Mouse (Mus musculus): Measurements from ENCODE around the gene Thap2. TPM values are rescaled to one million over a fixed set of nuclear protein-coding genes. Genes with fewer than 3 reads are reported as not detected.

Gene Thap2
- 4.3 and 5.9 TPM in 2 replicates for total RNA-seq (2012; rRNA removed)
- polyA plus RNA-seq (2012; ENCODE audit: insufficient read depth in 1 of 2, insufficient read length in 2 of 2, low read depth in 1 of 2, low replicate concordance in 2 of 2, missing spikeins in 1 of 2): 1 to 10 TPM in 1 of 2 experiments, not detected in 1; 5.8 TPM

DNA sequence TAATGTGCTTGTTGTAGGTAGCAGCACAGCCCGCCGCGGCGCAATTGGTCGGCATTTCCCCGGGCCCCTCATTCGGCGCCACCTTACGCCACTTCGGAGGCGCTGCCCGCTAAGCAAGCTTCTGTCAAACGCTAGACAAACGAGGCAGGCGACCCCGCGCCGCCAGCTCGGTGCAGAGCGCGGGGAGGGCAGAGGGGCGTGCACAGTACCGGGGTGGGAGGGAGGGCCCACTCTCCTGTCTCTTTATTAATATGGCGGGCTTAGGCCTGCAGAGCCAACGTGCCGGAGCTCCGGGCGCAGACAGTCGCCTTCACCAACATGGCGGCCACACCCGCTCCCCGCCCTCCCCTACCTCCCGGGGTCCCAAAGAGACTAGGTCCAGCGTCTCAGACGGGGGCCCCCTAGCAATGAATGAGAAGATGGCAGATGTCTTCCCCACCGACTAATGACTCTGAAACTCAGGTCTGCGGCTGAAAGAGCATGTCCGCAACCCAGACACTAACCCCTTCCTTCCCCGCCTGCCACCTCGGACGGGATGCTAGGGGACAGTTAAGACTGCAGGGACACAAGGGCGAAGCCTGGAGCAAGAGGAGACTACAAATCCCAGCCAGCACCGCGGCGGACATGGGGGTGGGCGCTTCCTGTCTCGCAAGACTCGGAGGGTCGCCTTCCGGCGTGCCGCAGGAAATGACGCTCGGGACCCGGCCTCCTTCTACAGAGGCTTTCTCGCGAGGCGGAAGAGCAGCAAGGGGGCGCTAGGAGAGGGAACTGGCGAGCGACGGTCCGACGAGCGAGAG, at the start of gene Thap2, which contains the start of gene Zfc3h1:
TSS of gene Thap2 (minus strand) at position 223 of the 797 bp plus-strand sequence.
TSS of gene Zfc3h1 (plus strand) at position 739 of the 797 bp plus-strand sequence.
- peak within 1 kb of the TSS; percentile 97 for H3K9ac ChIP-seq (ENCODE audit: control insufficient read depth, low read depth, low read length, poor library complexity, severe bottlenecking)
- peak; percentile 99 for DNase-seq (ENCODE audit: low read depth, low spot score)
- H3K27ac ChIP-seq (ENCODE audit: control insufficient read depth, low read depth, low read length): peak within 1 kb of the TSS; percentile 94
- peaks cover 5 to 16% of the 10 kb centered on the region in 2 experiments for H3K4me1 ChIP-seq (ENCODE audit: control insufficient read depth in 1 of 2, insufficient read depth in 2 of 2, low read length in 2 of 2)
- peak within 1 kb of the TSS; percentile 93 to 97 for H3K4me3 ChIP-seq (ENCODE audit: control insufficient read depth in 1 of 2, insufficient read depth in 1 of 2, low read depth in 2 of 2, low read length in 2 of 2)
- no peaks in the 10 kb centered on the region for H3K27me3 ChIP-seq (ENCODE audit: control insufficient read depth in 1 of 2, insufficient read depth in 2 of 2, low read length in 2 of 2)
- peaks cover under 1 to 39% of the 10 kb centered on the region in 2 experiments for H3K36me3 ChIP-seq (ENCODE audit: control insufficient read depth in 1 of 2, insufficient read depth in 2 of 2, low read length in 2 of 2)
- H3K9me3 ChIP-seq (replicated peaks; ENCODE audit: insufficient read depth, low read length): no peaks in the 10 kb centered on the region
- peaks cover 55% of the 10 kb centered on the region for H3K79me2 ChIP-seq (ENCODE audit: control insufficient read depth, insufficient read depth, low read length, poor library complexity)
- TF ChIP-seq CHD1 (IDR thresholded peaks at IDR 0.05; ENCODE audit: low read depth, low read length) (peak; percentile 61; the same call in 1 of the 2 replicates), TCF12 (IDR thresholded peaks at IDR 0.05; ENCODE audit: low read depth, low read length) (peak; percentile 84), GATA1 (IDR thresholded peaks at IDR 0.05; ENCODE audit: low read depth, low read length) (no peak), SMC3 (IDR thresholded peaks at IDR 0.05; ENCODE audit: low read depth, low read length) (peak; percentile 12; the same call in 1 of the 2 replicates), CTCF (IDR thresholded peaks at IDR 0.05 in 2 of 3, conservative IDR thresholded peaks at IDR 0.05 in 1 of 3; ENCODE audit: control insufficient read depth in 1 of 3, insufficient read depth in 1 of 3, low read depth in 2 of 3, low read length in 3 of 3, poor library complexity in 1 of 3, severe bottlenecking in 1 of 3) (peak in 2 of 3 experiments; percentile 55 to 61; a peak in 4 of 6 replicates), POLR2AphosphoS5 (IDR thresholded peaks at IDR 0.05; ENCODE audit: borderline replicate concordance, low read depth, low read length) (no peak; the same call in 1 of the 2 replicates), MAX (IDR thresholded peaks at IDR 0.05; ENCODE audit: low read length) (peak; percentile 55), RAD21 (IDR thresholded peaks at IDR 0.05; ENCODE audit: low read depth, low read length) (no peak), ZKSCAN1 (IDR thresholded peaks at IDR 0.05; ENCODE audit: low read depth, low read length) (peak; percentile 55; the same call in 1 of the 2 replicates), EP300 (IDR thresholded peaks at IDR 0.05; ENCODE audit: low read depth in 1 of 2, low read length in 2 of 2) (0 out of 4 replicates have a peak, but pooled peaks of 1 of the 2 experiments have one; percentile 26), TBP (IDR thresholded peaks at IDR 0.05; ENCODE audit: low read depth, low read length) (peak; percentile 56; the same call in 1 of the 2 replicates), SIN3A (IDR thresholded peaks at IDR 0.05; ENCODE audit: low read length) (peak; percentile 86), MXI1 (IDR thresholded peaks at IDR 0.05; ENCODE audit: low read depth, low read length) (peak; percentile 76), POLR2A (IDR thresholded peaks at IDR 0.05; ENCODE audit: control insufficient read depth in 1 of 2, insufficient read depth in 1 of 2, low read depth in 1 of 2, low read length in 2 of 2, poor library complexity in 1 of 2) (peak; percentile 73 to 89), TAL1 (IDR thresholded peaks at IDR 0.05; ENCODE audit: low read length) (no peak), KAT2A (conservative IDR thresholded peaks at IDR 0.05; ENCODE audit: low read depth, low read length) (peak; percentile 96), ZC3H11A (IDR thresholded peaks at IDR 0.05; ENCODE audit: low read depth, low read length) (no peak; the same call in 1 of the 2 replicates), ZMIZ1 (IDR thresholded peaks at IDR 0.05; ENCODE audit: low read depth, low read length) (peak; percentile 93), HCFC1 (IDR thresholded peaks at IDR 0.05; ENCODE audit: low read depth, low read length) (peak; percentile 99), E2F4 (IDR thresholded peaks at IDR 0.05; ENCODE audit: borderline replicate concordance, low read depth, low read length) (peak; percentile 68; the same call in 1 of the 2 replicates), MYB (IDR thresholded peaks at IDR 0.05; ENCODE audit: low read depth, low read length) (peak; percentile 56; the same call in 1 of the 2 replicates), NRF1 (IDR thresholded peaks at IDR 0.05; ENCODE audit: insufficient read depth, low read depth, low read length, poor library complexity, severe bottlenecking) (0 out of 2 replicates have a peak, but pooled peaks have one; percentile 33), POLR2AphosphoS2 (IDR thresholded peaks at IDR 0.05; ENCODE audit: low read length) (peak; percentile 96), CHD2 (IDR thresholded peaks at IDR 0.05; ENCODE audit: low read length) (peak; percentile 94), MEF2A (IDR thresholded peaks at IDR 0.05; ENCODE audit: extremely low read depth, insufficient replicate concordance, low read depth, low read length, poor library complexity, severe bottlenecking) (no peak; the same call in 1 of the 2 replicates), USF1 (IDR thresholded peaks at IDR 0.05; ENCODE audit: low read depth, low read length) (peak; percentile 25; the same call in 1 of the 2 replicates), MAZ (IDR thresholded peaks at IDR 0.05; ENCODE audit: low read depth, low read length) (peak; percentile 84; the same call in 1 of the 2 replicates), RCOR1 (IDR thresholded peaks at IDR 0.05; ENCODE audit: low read depth, low read length) (peak; percentile 42; the same call in 1 of the 2 replicates), MAFK (IDR thresholded peaks at IDR 0.05; ENCODE audit: borderline replicate concordance, low read depth, low read length) (peak; percentile 45; the same call in 1 of the 2 replicates), MYC (IDR thresholded peaks at IDR 0.05; ENCODE audit: low read depth, low read length) (no peak), NELFE (IDR thresholded peaks at IDR 0.05; ENCODE audit: low read depth, low read length) (peak; percentile 95), USF2 (IDR thresholded peaks at IDR 0.05; ENCODE audit: borderline replicate concordance in 1 of 2, insufficient read depth in 1 of 2, low read depth in 1 of 2, low read length in 2 of 2) (no peak), GABPA (IDR thresholded peaks at IDR 0.05; ENCODE audit: low read depth, low read length) (no peak), UBTF (IDR thresholded peaks at IDR 0.05; ENCODE audit: borderline replicate concordance, insufficient read depth, low read depth, low read length) (no peak)
